Mouse (Mus musculus) frontal cortex, postnatal 25 days (tissue): ENCODE measurements around the gene Fam57b.

Experiments used
- DNase-seq, 2 experiments: peaks; one replicate each; pipeline ENCODE4 v3.0.0; 2022; ENCODE audit warnings: low spot score in 2 of 2

Fam57b gene

DNA sequence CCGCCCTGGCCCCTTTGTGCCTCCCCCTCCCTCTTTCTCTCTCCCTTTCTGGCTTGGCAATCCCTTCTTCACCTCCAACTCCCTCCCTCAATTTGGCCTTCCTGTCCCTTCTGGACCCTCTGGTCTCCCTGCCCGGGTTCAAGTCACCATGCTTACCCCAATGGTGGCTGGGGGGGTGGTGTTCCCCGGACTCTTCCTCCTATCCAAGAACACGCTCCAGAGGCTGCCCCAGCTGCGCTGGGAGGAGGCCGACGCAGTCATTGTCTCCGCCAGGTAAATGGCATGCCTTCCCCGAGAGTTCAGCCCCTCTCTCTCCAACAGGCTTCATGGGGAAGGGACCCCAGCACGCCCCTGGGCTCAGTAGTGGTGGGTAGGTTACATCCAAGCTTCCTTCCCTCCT lies 26.5 kb downstream of the Fam57b start:
- no peak for DNase-seq

DNA sequence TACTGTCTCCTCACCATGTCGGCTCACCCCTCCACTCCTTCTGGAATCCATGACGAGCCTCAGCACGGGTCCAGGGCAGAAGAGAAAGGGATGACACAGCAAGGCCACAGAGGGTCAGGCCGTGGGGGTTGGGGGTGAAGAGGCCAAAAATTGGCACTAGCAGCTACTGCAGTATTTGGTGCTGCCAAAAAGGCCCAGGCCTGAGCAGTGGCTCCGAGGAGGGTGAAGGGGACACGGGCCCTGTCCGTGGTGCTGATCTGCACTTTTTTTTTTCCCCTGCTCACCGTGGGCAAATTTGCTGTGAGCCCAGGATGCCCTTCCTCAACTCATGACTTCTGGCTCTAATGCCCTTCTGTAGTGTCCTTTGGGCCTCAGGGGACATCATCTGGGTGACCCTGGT lies 27.9 kb downstream of the Fam57b start:
- no peak for DNase-seq

DNA sequence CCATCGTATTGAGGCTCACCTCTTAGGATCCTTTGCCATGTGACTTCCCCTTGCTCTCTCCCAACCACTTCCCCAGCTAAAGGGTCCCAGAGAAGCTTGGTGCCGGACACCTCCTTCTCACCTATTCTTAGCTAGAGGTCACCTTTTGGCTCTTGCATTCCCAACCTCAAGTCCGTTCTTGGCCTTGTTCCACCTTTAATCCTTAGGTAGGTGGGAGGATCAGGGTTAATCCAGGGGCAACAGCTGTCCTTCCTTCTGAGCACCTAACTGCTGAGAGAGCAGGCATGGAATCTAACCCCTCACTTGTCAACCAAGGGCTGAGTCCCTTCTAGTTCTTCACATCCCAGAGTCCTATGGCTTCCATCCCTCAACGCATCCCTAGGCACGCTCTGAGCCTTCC lies 28.5 kb downstream of the Fam57b start:
- DNase-seq, result no peak

DNA sequence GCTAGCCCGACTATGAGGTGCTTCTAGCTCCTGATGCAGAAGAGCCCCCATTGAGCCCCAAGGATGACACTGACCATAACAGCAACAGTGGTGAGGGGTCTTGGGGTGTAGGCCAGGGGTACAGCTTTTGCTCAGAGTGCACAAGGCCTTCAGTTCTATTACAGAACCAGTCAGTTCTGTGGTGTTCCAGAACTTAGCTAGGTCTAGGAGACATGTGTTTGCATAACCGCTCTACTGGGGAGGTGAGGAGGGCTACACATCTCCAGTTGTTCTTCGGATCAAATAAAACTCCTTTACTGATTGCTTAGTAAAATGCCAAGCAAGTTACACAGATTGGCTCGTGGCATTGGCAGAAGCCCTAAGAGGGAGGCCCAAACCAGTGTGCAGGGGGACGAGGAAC lies 34.1 kb downstream of the Fam57b start, which contains the start of gene 4930451I11Rik:
4930451I11Rik (minus strand) TSS at position 101 of the 400 bp plus-strand sequence.
- no peak for DNase-seq

DNA sequence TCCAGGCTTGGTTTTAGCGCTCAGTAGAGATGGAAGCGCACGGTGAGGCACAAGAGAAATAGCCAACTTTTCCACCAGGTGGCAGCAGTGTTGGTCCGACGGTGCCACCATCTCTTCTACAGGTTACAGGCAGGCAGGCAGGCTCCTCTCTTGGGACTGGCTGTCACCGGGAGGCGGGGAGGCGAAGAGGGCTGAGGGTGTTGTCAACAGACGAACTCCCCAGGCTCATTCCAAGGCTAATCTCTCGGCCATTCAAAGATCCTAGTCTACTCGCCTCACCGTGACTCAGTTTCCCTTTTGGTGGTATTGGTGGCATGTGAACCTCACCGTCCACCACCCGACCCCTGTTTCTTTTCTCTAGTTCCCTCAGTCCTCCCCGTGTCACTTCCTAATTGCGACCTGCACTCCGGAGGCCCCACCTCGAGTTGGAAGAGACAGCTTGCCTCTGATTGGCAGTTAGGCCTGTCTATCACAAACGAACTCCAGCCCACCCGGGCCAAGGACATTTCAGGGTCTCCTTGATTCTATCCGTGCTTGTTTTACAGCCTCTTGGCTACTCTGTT lies 34.6 kb downstream of the Fam57b start:
- DNase-seq, result peak; percentile 70 to 75

DNA sequence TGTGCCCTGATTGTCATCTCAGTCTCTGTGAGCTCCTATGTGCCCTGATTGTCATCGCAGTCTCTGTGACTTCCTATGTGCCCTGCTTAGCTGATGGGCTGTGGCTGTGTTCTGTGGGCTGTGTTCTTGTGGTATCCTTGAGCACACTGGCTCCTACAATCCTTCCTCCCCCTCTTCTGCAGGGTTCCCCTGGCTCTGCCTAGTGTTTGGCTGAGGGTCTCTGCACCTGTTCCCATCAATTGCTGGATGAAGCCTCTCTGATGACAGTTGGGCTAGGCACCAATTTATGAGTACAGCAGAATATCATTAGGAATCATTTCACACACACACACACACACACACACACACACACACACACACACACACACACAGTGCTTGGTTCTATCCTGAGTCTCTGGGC lies 35.8 kb downstream of the Fam57b start:
- no peak for DNase-seq

DNA sequence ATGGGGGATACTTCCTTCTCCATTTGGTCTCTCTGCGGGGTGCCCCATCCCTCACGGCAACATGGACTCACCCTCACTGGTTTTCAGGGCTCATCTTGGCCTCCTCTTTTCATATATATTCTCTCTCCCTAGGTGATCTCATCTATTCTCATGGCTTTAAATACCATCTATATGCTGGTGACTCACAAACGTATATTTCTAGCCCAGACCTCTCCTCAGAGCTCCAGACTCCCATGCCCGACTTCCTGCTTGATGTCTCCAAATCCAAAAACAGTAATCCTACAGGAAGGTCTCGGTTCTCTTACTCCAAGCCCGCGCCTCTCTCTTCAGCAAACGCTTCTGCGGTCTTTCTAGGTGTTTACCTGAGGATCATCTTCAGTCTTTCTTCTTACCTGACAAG lies 45.8 kb downstream of the Fam57b start:
- no peak for DNase-seq

DNA sequence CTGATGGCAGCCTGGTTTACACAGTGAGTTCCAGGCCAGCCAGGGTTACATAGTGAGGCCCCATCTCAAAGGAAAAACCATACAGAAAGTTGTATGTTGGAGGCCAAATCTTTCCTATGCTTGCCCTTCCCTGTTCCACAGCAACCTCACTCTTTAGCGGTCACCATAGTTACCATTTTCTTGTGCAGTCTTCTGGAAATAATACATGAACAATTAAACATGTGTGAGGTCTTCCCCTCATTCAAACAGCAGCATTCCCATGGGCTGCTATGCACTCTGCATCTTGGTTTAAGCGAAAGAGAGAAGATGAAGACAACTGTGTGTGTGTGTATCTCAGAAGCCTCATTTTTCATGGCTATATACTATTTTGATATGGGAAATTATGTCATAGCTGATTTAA lies 48.0 kb downstream of the Fam57b start:
- DNase-seq, result no peak

DNA sequence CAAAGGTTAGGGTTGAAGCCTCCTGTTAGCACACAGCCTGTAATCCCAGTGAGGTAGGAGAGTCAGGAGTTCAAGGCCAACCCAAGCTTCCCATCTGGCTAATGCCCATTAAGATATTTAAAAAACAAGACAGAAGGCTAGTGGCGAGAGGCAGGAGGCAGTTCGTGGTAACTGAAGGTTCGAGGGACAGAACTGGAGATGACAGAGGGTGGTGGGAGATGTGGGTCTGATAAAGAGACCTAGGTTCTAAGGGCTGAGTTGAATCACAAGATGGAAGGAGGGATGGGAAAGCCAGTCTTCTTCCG lies 49.6 kb downstream of the Fam57b start, which contains the start of gene Doc2a:
Doc2a (plus strand) TSS at position 301 of the 305 bp plus-strand sequence.
- DNase-seq, result no peak

DNA sequence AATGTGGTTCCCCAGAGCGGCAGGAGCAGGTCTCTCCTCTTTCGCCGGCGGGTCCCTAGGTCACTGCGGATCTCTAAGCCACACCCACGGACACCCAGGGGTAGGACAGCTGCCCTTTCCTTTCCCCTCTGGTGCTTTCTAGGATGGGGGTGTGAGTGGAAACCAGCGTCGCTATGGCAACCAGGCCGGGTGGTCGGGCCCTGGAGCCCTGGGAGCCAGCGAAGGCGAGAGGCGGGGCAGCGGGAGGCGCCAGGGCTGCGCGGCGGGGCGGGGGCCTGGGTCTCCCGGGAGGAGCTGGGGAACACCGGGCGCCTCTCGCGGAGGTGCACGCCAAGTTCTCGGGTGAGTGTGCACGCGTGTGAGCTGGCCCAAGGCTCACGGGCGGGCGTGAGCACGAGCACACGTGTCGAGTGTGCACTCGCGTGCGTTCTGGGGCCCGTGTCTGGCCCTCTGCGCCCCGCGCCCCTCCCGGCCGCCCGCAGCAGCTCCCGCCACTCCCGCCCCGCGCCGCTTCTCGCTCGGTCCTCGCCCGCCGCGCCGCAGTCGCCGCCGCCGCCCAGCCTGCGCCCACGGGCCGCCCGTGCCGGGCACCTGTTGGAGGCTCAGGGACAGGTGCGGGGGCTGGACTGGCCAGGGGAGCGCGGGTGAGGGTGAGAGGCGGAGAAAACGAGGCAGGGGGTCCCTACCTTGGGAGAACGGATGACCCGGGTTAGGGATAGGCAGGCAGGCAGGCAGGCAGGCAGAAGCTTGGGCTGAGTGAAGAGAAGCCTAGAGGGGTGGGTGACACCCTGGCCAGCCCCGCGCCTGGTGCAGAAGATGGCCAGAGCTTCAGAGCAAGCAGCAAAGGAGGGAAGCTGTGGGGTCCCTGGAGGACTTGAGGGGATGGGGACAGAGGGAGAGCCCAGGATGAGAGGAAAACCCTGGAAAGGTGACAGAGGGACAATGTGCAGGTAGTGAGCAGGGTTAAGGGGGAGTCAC lies 50.2 kb downstream of the Fam57b start:
- no peak for DNase-seq

DNA sequence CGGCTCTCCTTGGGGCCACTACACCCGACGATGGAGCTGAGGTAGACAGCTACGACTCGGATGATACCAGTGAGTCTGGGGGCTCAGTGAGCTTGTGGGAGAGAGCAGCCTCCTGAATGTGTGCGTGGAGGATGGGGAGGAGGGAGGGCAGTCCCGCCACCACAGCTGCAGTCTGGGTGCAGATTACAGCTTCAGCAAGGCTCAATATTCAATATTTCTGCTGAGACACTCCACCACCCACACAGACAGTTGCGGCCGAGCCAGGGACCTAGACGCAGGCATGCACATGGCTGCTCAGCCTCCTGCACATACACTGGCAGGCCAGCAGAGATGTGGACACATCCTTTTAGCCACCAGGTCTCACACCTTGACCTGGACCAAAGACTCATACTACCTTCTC lies 51.3 kb downstream of the Fam57b start:
- no peak for DNase-seq

DNA sequence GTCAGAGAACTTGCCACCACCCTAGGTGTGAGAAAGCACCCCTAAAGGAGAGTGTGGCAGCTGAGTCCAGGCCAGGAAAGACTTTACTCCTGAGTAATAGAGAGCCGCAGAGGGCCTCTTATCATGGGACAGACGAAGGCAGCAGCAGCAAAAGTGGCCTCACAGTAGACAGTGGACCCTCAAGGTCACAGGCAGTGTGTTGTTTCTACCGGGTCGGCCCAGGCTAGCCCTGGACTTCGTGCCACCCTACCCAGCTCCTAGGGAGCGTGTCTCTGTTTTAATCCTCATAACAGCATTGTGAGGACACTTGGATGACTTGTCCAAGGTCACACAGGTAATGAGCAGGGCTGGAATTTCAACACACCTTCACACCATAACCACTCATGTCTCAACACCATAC lies 52.7 kb downstream of the Fam57b start:
- DNase-seq, result no peak

DNA sequence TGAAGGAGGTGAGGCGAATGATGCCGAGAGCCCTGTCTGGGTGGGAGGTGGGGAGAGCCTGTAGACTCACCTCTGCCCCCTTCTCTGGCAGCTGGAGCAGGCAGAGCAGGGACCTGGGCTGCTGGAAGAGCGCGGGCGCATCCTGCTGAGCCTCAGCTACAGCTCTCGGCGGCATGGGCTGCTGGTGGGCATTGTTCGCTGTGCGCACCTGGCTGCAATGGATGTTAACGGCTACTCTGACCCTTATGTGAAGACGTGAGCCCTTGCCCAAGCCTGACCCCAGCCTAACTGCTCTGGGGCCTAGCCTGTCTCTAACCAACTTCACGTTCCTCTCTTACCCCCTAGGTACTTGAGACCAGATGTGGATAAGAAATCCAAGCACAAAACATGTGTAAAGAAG lies 53.7 kb downstream of the Fam57b start:
- no peak for DNase-seq

DNA sequence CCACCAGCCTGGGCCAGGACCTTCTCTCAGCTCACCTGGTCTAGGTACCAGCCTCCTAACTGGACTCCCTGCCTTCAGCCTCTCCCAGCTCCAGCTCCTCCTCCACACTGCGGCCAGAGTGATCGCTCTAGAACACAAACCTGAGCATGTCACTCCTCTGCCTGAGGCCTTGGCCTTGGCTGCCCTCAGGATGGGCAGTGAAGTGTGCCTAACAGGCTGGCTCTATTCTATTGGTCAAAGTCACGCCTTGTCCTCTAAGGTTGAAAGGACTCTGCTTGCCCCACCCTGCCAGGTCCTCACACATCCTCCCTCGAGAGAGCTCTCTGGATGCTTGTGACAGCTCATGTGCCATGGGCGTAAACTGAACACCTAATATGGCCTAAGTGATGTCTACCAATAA lies 56.0 kb downstream of the Fam57b start:
- DNase-seq, result no peak

DNA sequence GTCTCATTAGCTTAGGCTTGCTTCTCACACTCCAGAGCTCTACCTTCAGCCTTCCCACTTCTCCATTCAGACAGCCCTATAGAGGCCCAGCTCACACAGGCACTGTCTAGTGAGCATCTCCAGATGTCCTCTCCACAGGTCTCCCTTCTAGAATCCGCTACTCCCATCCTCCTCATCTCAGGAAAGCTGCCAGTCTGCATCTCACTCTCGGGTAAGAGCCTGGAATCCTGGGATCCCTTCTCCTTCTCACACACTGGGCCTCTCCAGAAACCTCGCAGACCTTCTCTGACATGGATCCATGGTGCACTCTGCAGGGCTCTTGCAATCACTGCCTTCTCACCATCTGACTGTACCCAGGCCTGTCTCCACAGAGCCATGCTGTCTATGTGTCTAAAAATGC lies 58.2 kb downstream of the Fam57b start:
- DNase-seq, result no peak

DNA sequence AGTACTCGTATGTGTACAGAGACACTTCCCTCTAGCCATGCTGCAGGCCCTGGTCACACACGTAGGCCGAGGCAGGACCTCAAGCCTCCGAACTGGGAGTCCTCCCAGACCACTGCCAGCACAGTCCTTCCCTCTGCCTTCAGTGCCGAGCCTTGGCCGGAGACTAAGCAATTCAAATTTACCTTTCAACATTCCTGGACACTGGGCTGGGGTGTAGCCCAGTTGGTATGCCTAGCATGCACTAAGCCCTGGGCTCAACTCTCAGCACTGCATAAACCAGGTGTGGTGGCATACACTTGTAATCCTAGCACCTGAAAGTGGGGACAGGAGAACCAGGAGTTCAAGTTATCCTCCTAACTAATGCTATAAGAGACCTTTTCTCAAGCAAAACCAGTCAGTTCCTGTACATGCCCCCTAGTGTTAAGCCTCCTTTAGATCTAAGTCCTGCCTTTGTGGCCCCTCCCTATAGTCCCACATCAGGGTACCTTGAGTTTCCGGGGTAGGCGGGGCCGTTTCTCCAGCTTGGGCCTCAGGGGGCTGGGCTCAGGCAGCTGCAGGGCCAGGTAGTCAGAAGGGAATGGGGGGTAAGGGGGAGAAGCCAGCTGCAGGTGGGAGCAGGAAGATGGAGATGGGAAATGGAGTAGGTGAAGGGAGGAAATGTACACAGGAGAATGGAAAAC lies 59.4 kb downstream of the Fam57b start:
- no peak for DNase-seq

DNA sequence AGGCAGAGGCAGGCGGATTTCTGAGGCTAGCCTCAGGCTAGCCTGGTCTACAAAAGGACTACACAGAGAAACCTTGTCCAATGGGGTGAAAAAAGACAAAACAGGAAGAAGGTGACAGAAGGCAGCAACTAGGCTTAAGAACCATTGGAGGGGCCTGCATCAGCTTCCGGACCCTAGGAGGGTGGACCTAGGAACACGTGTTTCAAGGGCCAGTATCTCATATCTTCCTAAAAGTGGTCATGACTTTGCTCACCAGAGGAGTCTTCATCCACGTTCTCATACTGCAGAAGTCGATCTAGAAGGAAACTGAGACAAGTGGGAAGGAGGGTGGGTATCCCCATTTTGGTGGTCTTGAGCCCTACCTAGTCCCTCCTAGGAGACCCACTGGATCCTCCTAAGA lies 63.5 kb downstream of the Fam57b start:
- DNase-seq, result no peak

DNA sequence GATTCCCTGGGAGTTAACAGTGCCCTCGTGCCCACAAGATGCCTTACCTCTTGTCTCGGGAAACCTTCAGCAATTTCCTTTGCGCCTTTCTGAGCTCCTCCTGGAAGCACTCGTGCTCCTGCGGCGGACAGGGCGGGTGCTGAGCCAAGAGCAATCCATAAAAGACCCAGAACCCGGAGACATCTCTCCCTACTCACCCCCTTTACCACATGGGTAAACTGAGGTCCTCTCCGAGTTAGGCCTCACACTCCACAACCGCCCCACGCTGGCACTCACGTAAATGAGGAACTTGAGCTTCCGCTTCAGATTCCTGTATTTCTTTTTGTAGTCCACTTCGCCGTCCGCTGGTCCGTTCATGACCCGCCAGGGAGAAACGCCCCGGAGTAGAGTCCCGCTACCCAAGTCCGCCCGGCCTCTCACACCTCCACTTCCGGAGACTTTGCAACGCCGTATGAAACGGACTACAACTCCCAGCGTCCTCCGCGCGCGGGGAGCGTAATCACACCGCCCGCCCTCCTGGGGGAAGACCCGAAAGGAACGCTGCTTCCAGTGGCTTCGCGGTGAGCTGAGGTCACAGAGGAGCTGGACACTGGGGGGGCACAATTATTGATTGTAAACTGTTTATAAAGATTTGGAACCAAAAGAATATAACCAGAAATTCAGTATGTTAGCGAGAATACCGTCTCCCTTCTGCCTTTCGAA lies 64.1 kb downstream of the Fam57b start, which contains the start of gene Hirip3:
Hirip3 (plus strand) TSS at position 544 of the 702 bp plus-strand sequence.
- DNase-seq, result peak; percentile 85 to 91

DNA sequence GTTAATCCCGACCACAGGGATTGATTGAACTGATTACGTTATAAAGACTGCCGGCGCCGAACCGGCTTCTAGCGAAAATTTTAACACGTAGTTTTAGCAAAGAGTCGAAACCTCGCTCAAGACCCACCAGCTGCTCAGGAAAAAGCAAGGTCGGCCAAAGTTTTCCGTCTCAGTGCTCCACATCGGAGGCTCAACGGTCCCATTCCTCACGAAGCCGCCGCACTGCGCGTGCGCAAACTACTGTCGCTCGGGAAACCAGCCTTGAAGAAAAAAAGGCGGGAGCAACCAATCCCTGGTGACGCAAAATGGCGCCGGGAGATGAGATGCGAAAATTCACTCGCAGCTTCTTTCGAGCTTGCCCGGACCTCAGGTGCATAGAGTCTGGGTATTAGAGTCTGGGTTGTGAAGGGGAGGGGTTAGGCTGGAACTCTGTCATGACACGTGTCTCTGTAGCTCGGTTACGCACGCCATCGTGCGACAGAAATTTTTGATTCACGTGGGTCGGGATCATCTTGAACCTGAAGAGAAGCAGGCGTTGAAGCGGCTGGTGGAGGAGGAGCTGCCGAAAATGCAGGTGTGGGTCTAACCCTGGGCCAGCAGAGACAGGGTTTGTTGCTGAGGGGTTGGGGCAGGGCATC lies 64.8 kb downstream of the Fam57b start, which contains the start of gene Ino80e:
Ino80e (minus strand) TSS at position 231 of the 638 bp plus-strand sequence.
- DNase-seq, result peak; percentile 92 to 94

DNA sequence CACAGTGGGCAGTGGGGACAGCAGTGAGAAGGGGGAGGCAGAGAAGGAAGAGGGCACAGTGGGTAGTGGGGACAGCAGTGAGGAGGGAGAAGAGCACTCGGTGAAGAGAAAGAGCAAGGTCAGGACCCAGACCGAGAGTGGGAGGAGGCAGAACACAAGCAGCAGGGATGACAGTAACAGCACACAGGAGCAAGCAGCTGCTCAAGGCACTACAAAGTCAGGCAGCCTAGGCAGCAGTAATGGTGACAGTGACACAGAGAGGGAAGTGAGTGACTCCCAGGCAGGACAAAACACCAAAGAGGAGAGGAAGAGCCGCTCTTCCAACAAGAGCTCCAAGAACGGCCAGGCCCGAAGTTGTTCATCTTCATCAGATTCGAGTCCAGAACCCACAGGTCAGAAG lies 66.3 kb downstream of the Fam57b start:
- DNase-seq, result no peak

DNA sequence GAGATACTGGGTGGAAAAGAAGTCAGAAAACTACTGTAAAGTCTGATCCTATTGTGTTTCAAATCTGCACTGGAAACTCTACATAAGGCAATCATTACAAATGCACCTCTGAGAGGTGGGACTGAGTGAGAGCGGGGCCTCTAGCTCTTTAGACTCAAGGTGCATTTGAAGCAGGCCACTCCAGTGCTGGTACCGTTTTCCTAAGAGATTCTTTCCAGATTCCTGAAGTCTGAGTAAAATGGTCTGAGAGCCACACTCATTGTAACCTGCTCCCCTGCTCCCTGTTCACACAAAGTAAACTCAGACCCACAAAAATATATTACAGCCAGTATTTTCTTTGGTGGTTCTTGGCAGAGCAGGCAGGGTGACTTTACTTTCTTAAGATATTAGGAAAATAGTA lies 70.1 kb downstream of the Fam57b start:
- DNase-seq, result no peak
